Mouse (Mus musculus) liver, adult 2 months (tissue): ENCODE data around the gene Tcf15. TPM values are rescaled to one million over a fixed set of nuclear protein-coding genes. Genes with fewer than 3 reads are reported as not detected.

Source experiments
- DNase-seq: peaks from one replicate; pipeline ENCODE4 v3.0.0-alpha.2; 2011; ENCODE audit warnings: low read depth, low spot score; ENCODE audit errors: extremely low read depth
- H3K27ac ChIP-seq: fragments of 200-500 bp; replicated peaks from 2 replicates; pipeline ENCODE4 v1.5.1; 2012; ENCODE audit warnings: low read depth, mild to moderate bottlenecking, control low read depth, inconsistent platforms, low read length; ENCODE audit not compliant: insufficient read depth
- H3K27me3 ChIP-seq: fragments of 200-500 bp; 2 replicates; pipeline ENCODE4 v1.6.1; 2012; ENCODE audit warnings: mild to moderate bottlenecking, moderate library complexity, low read length, inconsistent platforms; ENCODE audit not compliant: control insufficient read depth, insufficient read depth
- H3K36me3 ChIP-seq: fragments of 200-500 bp; 2 replicates; pipeline ENCODE4 v1.6.1; 2012; ENCODE audit warnings: low read length, inconsistent platforms; ENCODE audit not compliant: control insufficient read depth, insufficient read depth
- H3K4me1 ChIP-seq: fragments of 200-500 bp; 2 replicates; pipeline ENCODE4 v1.6.1; 2011; ENCODE audit warnings: low read length; ENCODE audit not compliant: control insufficient read depth, insufficient read depth
- H3K4me3 ChIP-seq: fragments of 200-500 bp; 2 replicates; pipeline ENCODE4 v1.5.1; 2011; ENCODE audit warnings: low read depth, mild to moderate bottlenecking, control low read depth, low read length, moderate library complexity; ENCODE audit not compliant: insufficient read depth
- H3K79me2 ChIP-seq: fragments of 200-500 bp; 2 replicates; pipeline ENCODE4 v1.6.1; 2012; ENCODE audit warnings: inconsistent platforms, mild to moderate bottlenecking, low read length, moderate library complexity; ENCODE audit not compliant: control insufficient read depth, insufficient read depth
- H3K9ac ChIP-seq: fragments of 200-500 bp; 2 replicates; pipeline ENCODE4 v1.6.1; 2012; ENCODE audit warnings: low read depth, mild to moderate bottlenecking, control low read depth, inconsistent platforms, low read length
- CTCF ChIP-seq: fragments of 200-500 bp; IDR thresholded peaks from 2 replicates; pipeline ENCODE4 v1.5.1; 2011; ENCODE audit warnings: low read depth, low read length, control low read depth
- POLR2A ChIP-seq: fragments of 200-500 bp; IDR thresholded peaks from 2 replicates; pipeline ENCODE4 v1.6.1; 2011; ENCODE audit warnings: low read length, control low read depth; ENCODE audit not compliant: insufficient read depth; ENCODE audit errors: extremely low read depth
- WGBS: fragments of 180-500 bp; shearing (Covaris S2); methylation state at CpG from one replicate; pipeline ENCODE4 v1.1.7; 2018; 5-methylcytosine and 5-hydroxymethylcytosine counted together
- polyA plus RNA-seq: library from polyadenylated mRNA; depleted of rRNA; stranded (reverse); fragments of >200 nt; gene quantifications from 2 replicates; pipeline ENCODE4 v1.2.3, GENCODE M21; 2012
- total RNA-seq: library from RNA; depleted of rRNA; stranded (reverse); fragments of >200 nt; gene quantifications from 2 replicates; pipeline ENCODE4 v1.2.3, GENCODE M21; 2014

Tcf15 gene
- total and polyA plus RNA-seq, 2 experiments, result not detected

GRCm38 (mm10) chr2:152148675-152149074, 5.3 kb downstream of the Tcf15 start:
- 86% methylated on average over 9 of the region's 9 CpGs for WGBS
- no peak for DNase-seq
- H3K79me2 ChIP-seq, result no peaks in the 10 kb centered on the region
- H3K4me1 ChIP-seq, result no peaks in the 10 kb centered on the region; the same call in 1 of the 2 replicates
- no peaks in the 10 kb centered on the region for H3K36me3 ChIP-seq
- peaks cover 4% of the 10 kb centered on the region for H3K27me3 ChIP-seq
- no peak overlapping the region for H3K9ac ChIP-seq
- H3K4me3 ChIP-seq, result no peak overlapping the region
- no peak overlapping the region for H3K27ac ChIP-seq
- TF ChIP-seq CTCF, result no peak
- no peak for TF ChIP-seq POLR2A

DNA sequence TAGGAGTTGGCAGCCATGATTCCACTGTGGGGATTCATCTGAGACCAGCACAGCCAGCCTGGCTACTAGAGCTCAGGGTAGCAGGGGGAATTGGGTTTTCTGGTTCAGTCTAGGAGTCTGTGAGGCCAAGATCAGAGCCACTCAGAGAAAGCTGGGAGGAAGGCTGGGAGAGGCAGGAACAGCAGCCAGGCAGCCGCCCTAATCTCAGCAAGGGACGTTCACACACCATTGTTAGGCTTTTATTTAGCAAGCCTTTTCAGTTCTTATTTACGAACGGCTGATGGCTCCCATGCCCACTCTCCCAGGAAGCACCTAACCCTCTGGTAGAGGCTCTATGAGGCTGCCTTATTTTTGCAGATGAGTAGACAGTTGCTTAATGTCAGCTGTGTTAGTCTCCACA, 6.5 kb downstream of the Tcf15 start:
- Histone ChIP-seq H3K79me2 (no peaks in the 10 kb centered on the region), H3K27ac (no peak overlapping the region), H3K27me3 (no peaks in the 10 kb centered on the region), H3K9ac (no peak overlapping the region), H3K4me3 (no peak overlapping the region), H3K4me1 (no peaks in the 10 kb centered on the region), H3K36me3 (no peaks in the 10 kb centered on the region)
- 44% methylated on average over 4 of the region's 4 CpGs for WGBS
- TF ChIP-seq CTCF, result no peak
- TF ChIP-seq POLR2A, result no peak
- no peak for DNase-seq

GRCm38 (mm10) chr2:152150373-152150772, 7.0 kb downstream of the Tcf15 start:
- H3K36me3 ChIP-seq, result no peaks in the 10 kb centered on the region
- 67% methylated on average over 6 of the region's 6 CpGs for WGBS
- no peak overlapping the region for H3K9ac ChIP-seq
- DNase-seq, result no peak
- H3K79me2 ChIP-seq, result no peaks in the 10 kb centered on the region
- H3K4me3 ChIP-seq, result no peak overlapping the region
- no peaks in the 10 kb centered on the region for H3K4me1 ChIP-seq
- H3K27me3 ChIP-seq, result no peaks in the 10 kb centered on the region
- H3K27ac ChIP-seq, result no peak overlapping the region
- TF ChIP-seq CTCF, result no peak
- TF ChIP-seq POLR2A, result no peak

DNA sequence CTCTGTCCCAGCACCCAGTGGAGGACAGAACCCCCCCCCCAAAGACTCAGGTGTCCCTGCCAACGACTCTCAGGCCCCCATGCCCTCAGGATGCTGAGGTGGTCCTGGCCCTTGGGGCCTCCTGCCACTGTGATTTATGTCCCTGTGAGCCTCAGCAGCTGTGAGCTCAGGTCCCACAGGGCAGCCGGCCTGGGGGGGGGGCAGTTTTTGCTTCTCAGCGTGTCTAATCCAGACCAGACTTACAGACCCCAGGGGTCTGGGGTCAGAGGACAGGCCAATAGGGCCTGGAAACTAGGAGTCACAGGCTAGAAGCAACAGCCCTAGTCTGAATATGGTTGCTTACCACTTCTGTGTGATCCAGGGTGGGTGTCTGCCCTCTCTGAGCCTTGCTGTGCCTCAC, 10.0 kb downstream of the Tcf15 start:
- no peaks in the 10 kb centered on the region for H3K4me1 ChIP-seq
- no peak overlapping the region for H3K9ac ChIP-seq
- H3K36me3 ChIP-seq, result no peaks in the 10 kb centered on the region
- no peaks in the 10 kb centered on the region for H3K79me2 ChIP-seq
- WGBS, result 59% methylated on average over 3 of the region's 3 CpGs
- H3K4me3 ChIP-seq, result no peak overlapping the region
- no peak overlapping the region for H3K27ac ChIP-seq
- DNase-seq, result no peak
- no peaks in the 10 kb centered on the region for H3K27me3 ChIP-seq
- TF ChIP-seq CTCF, result no peak
- TF ChIP-seq POLR2A, result no peak

DNA sequence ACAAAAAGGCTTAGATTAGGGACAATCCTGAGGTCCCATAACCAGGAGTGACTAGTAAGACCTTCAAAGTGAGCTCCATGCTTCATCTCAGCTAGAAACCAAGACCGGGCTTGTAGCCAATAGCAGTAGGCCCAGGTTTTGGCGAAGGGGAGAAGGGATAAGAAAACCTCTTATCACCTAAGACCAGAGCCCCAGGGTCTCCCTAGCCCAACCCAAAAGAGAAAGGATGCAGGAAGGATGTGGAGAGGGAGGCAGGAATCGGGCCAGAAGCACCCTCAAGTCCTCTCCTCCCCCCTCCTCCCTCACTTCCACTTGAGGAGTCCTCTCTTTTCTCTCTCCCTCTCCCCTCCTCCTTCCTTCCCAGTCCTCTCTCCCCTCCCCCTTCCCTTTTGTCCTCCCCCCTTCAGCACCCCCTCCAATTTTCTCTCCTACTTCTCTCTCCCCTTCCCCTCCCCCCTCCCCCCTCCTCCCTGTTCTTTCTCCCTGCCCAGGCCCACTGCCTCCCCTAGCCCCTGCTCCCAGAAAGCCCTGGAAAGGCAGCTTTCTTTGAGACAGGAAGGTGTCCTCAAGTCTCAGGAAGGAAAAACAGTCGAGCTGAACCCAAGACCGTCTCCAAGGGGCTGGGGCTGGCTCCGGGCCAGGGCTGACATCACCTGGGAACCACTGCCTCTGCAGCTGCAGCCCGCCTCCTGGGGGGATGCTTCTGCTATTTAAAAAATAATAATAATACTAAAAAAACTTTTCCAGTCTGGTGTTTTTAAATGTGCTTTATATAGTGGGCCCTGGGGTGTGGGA, 12.2 kb downstream of the Tcf15 start:
- 59% methylated on average over 7 of the region's 7 CpGs for WGBS
- H3K36me3 ChIP-seq, result no peaks in the 10 kb centered on the region
- H3K4me3 ChIP-seq, result no peak overlapping the region
- no peak for TF ChIP-seq POLR2A
- TF ChIP-seq CTCF, result no peak
- no peaks in the 10 kb centered on the region for H3K4me1 ChIP-seq
- no peak for DNase-seq
- H3K9ac ChIP-seq, result no peak overlapping the region
- no peaks in the 10 kb centered on the region for H3K27me3 ChIP-seq
- H3K27ac ChIP-seq, result no peak overlapping the region
- no peaks in the 10 kb centered on the region for H3K79me2 ChIP-seq

DNA sequence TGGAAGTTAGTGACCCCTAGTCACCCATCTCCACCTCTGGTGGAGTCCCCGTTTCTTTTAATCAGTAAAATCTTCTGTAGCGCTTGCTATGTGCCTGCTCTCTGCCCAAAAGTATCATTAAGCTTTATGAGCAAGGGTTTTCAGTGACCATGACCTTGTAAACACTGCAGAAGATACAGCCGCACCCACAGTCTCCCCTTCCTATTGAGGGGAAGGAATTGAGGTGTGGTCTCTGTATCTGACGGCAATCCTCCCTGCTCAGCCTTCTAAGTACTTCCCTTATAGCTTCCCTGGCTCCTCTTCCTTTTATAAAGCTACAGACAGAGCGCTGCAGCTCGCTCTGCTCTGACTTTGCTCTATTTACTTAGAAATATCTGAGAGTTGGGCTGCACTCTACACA, 13.1 kb downstream of the Tcf15 start:
- no peaks in the 10 kb centered on the region for H3K4me1 ChIP-seq
- TF ChIP-seq POLR2A (no peak), CTCF (no peak)
- DNase-seq, result no peak
- H3K79me2 ChIP-seq, result no peaks in the 10 kb centered on the region
- H3K4me3 ChIP-seq, result no peak overlapping the region
- no peak overlapping the region for H3K9ac ChIP-seq
- H3K27me3 ChIP-seq, result no peaks in the 10 kb centered on the region
- H3K27ac ChIP-seq, result no peak overlapping the region
- no peaks in the 10 kb centered on the region for H3K36me3 ChIP-seq
- WGBS, result 65% methylated on average over 6 of the region's 6 CpGs
